Mouse (Mus musculus): Measurements from ENCODE around the gene Tssk4.
A peak's percentile ranks its signal among the peaks of the same experiment; 100 is the strongest.

Tssk4 gene

GRCm38 (mm10) chr14:55649884-55650283 lies at the start of gene Tssk4:
TSS of gene Tssk4 (plus strand) at chr14:55650184.
- no peak for DNase-seq

- DNase-seq = no peak
These were observed 46.7 kb upstream of the Tssk4 start, which contains the start of gene Irf9 for GRCm38 (mm10) chr14:55603271-55603632. TSS of gene Irf9 (plus strand) at chr14:55603571.

- DNase-seq = peak; percentile 86 to 91
These were observed 46.1 kb upstream of the Tssk4 start for GRCm38 (mm10) chr14:55603633-55604576.

- no peak for DNase-seq
These were observed 45.2 kb upstream of the Tssk4 start for GRCm38 (mm10) chr14:55604823-55605222.

GRCm38 (mm10) chr14:55605743-55606459 lies 44.1 kb upstream of the Tssk4 start:
- no peak for DNase-seq

GRCm38 (mm10) chr14:55608339-55608738 lies 41.6 kb upstream of the Tssk4 start:
- no peak for DNase-seq

- no peak for DNase-seq
These were observed 36.6 kb upstream of the Tssk4 start for GRCm38 (mm10) chr14:55613346-55613745.

- DNase-seq = no peak
These were observed 35.3 kb upstream of the Tssk4 start for GRCm38 (mm10) chr14:55614565-55615178.

- no peak for DNase-seq
These were observed 34.1 kb upstream of the Tssk4 start for GRCm38 (mm10) chr14:55615876-55616275.

- DNase-seq = no peak
These were observed 33.1 kb upstream of the Tssk4 start for GRCm38 (mm10) chr14:55616844-55617243.

- peak; percentile 67 to 77 for DNase-seq
These were observed 32.2 kb upstream of the Tssk4 start, which contains the start of gene Rec8 for GRCm38 (mm10) chr14:55617822-55618221. TSS of gene Rec8 (plus strand) at chr14:55618037.

- DNase-seq = peak; percentile 55 to 65
These were observed 31.3 kb upstream of the Tssk4 start for GRCm38 (mm10) chr14:55618486-55619195.

GRCm38 (mm10) chr14:55628077-55628827 lies 21.7 kb upstream of the Tssk4 start:
- DNase-seq = no peak

GRCm38 (mm10) chr14:55629312-55629711 lies 20.7 kb upstream of the Tssk4 start:
- peak; percentile 38 to 59 for DNase-seq

GRCm38 (mm10) chr14:55634874-55635522 lies 15.0 kb upstream of the Tssk4 start:
- DNase-seq = peak; percentile 66 to 78

GRCm38 (mm10) chr14:55635523-55636007 lies 14.4 kb upstream of the Tssk4 start, which contains the start of gene Ipo4:
TSS of gene Ipo4 (minus strand) at chr14:55635957.
- DNase-seq = peak; percentile 85 to 92

- DNase-seq = no peak
These were observed 12.2 kb upstream of the Tssk4 start, which contains the start of gene Gm49378 for GRCm38 (mm10) chr14:55637795-55638194. TSS of gene Gm49378 (minus strand) at chr14:55637895.

- DNase-seq = no peak
These were observed 9.2 kb upstream of the Tssk4 start for GRCm38 (mm10) chr14:55640816-55641215.

- DNase-seq = no peak
These were observed 8.7 kb upstream of the Tssk4 start for GRCm38 (mm10) chr14:55641291-55641690.

- DNase-seq = no peak
These were observed 7.3 kb upstream of the Tssk4 start for GRCm38 (mm10) chr14:55642679-55643059.

Measured in cerebellum, postnatal 25 days (tissue).